Mouse (Mus musculus) lung, embryonic 15.5 days (tissue): Measurements from ENCODE around the gene Ttll10. TPM values are rescaled to one million over a fixed set of nuclear protein-coding genes. Genes with fewer than 3 reads are reported as not detected.
A peak's percentile ranks its signal among the peaks of the same experiment; 100 is the strongest.

Experiments
- ATAC-seq: fragments of 200-750 bp; cut with Nextera tagmentation; 2 replicates; pipeline ENCODE4 v1.8.0; 2017; ENCODE audit warnings: moderate number of reproducible peaks, borderline replicate concordance; ENCODE audit not compliant: low FRiP score, low TSS enrichment; ENCODE audit errors: extremely low read depth
- H3K27ac ChIP-seq: fragments of 300-500 bp; sonication (generic); 2 replicates; pipeline ENCODE4 v1.5.1; 2015; ENCODE audit warnings: moderate library complexity, mild to moderate bottlenecking, inconsistent platforms
- H3K27me3 ChIP-seq: fragments of 300-500 bp; sonication (generic); 2 replicates; pipeline ENCODE4 v1.6.1; 2015; ENCODE audit warnings: inconsistent platforms
- H3K36me3 ChIP-seq: fragments of 300-500 bp; sonication (generic); 2 replicates; pipeline ENCODE4 v1.6.1; 2015; ENCODE audit warnings: inconsistent platforms
- H3K4me1 ChIP-seq: fragments of 300-500 bp; sonication (generic); 2 replicates; pipeline ENCODE4 v1.6.1; 2015; ENCODE audit warnings: inconsistent platforms
- H3K4me2 ChIP-seq: fragments of 300-500 bp; sonication (generic); 2 replicates; pipeline ENCODE4 v1.6.1; 2015; ENCODE audit warnings: inconsistent platforms, mild to moderate bottlenecking, moderate library complexity
- H3K4me3 ChIP-seq: fragments of 300-500 bp; sonication (generic); 2 replicates; pipeline ENCODE4 v1.5.1; 2015; ENCODE audit warnings: mild to moderate bottlenecking, inconsistent platforms
- H3K9ac ChIP-seq: fragments of 300-500 bp; sonication (generic); 2 replicates; pipeline ENCODE4 v1.6.1; 2015; ENCODE audit warnings: inconsistent platforms
- H3K9me3 ChIP-seq: fragments of 300-500 bp; sonication (generic); 2 replicates; pipeline ENCODE4 v1.6.1; 2016; ENCODE audit warnings: inconsistent platforms
- WGBS: fragments of 180-500 bp; shearing (Covaris S2); methylation state at CpG from one replicate; pipeline ENCODE4 v1.1.7; 2015; 5-methylcytosine and 5-hydroxymethylcytosine counted together
- polyA plus RNA-seq: library from polyadenylated mRNA; unstranded; fragments of >200 nt; fragmentation: Nextera tagmentation; extraction: Ambion mirVana; gene quantifications from 2 replicates; pipeline ENCODE4 v1.2.1, GENCODE M21; 2015

Gene Ttll10
- polyA plus RNA-seq = 2.9 TPM in 2 replicates

DNA sequence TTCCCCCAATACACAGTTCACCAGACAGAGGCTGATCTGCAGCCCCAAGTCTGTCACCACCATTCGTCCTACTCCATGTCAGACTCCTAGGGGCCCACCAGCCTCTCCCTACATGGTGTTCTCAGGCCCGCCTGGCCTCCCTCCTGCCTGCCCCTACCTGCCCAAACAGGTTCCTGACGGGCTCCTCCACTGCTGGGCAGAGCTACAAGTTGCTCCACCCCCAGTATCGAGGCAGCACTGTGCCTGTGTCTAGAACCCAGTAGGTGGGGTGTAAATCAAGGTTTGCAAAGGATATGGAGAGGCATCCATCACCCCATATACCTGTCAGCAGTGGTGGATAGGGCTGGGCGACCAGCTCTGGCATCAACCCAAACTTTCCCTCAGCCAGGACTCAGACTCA is at the start of gene Ttll10:
TSS of gene Ttll10 (minus strand) at position 154 of the 400 bp plus-strand sequence.
- Histone ChIP-seq H3K4me3 (peak within 1 kb of the TSS; percentile 46), H3K9ac (peak within 1 kb of the TSS; percentile 55), H3K4me1 (peaks cover 19% of the 10 kb centered on the region; the same call in 1 of the 2 replicates), H3K27me3 (no peaks in the 10 kb centered on the region), H3K27ac (peak within 1 kb of the TSS; percentile 96), H3K9me3 (no peaks in the 10 kb centered on the region), H3K4me2 (peak within 1 kb of the TSS; percentile 49), H3K36me3 (no peaks in the 10 kb centered on the region)
- peak; percentile 83 for ATAC-seq
- 30% methylated on average over 5 of the region's 5 CpGs for WGBS

DNA sequence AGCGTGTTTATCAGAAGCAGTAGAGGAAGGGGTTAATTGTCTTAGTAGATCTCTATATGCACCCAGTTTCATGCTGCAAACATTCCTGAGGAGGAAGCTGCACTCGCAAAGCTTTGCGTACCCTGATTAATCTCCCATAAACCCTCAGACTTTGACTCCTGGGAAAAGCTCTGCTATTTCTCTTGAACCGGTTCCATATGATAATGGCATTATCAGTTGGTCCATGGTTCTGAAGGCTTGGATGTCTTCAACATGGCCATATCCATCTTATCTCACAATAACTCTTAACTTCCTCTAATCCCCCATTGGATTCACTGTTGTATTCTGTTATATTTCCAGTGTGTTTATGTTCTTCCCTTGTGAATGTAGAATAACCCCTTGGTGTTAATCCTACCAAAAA is 44.1 kb upstream of the Ttll10 start:
- Histone ChIP-seq H3K9ac (no peak overlapping the region), H3K27ac (no peak overlapping the region), H3K4me2 (no peak overlapping the region), H3K36me3 (no peaks in the 10 kb centered on the region), H3K27me3 (no peaks in the 10 kb centered on the region), H3K4me3 (no peak overlapping the region), H3K4me1 (0 out of 2 replicates have a peak, but pooled peaks cover 3% of the 10 kb centered on the region), H3K9me3 (no peaks in the 10 kb centered on the region)
- 67% methylated on average over 4 of the region's 4 CpGs for WGBS
- no peak for ATAC-seq

DNA sequence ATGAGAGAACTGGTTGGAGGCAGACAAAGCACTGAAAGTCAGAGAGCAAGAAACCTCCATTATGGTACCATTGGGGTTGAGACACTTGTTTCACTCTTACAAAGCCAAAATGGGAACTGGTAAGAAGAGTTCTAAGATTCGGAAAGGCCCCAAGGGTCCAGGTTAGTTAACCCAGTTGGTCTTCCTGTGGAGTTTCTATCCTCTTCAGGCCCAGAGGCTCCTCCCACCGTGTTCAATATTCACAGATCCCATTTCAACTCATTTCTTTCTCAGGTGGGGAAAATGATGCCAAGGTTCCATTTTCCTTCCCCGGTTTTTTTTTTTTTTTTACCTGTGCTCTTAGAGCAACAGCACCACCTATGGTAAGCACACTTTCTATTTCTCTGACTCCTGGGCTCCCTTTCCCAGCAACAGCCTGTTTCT is 42.3 kb upstream of the Ttll10 start:
- H3K4me3 ChIP-seq = no peak overlapping the region
- WGBS = 42% methylated on average over 3 of the region's 3 CpGs
- no peak overlapping the region for H3K4me2 ChIP-seq
- H3K27ac ChIP-seq = no peak overlapping the region
- ATAC-seq = no peak
- H3K9me3 ChIP-seq = no peaks in the 10 kb centered on the region
- no peak overlapping the region for H3K9ac ChIP-seq
- no peaks in the 10 kb centered on the region for H3K27me3 ChIP-seq
- H3K4me1 ChIP-seq = no peaks in the 10 kb centered on the region
- H3K36me3 ChIP-seq = no peaks in the 10 kb centered on the region

DNA sequence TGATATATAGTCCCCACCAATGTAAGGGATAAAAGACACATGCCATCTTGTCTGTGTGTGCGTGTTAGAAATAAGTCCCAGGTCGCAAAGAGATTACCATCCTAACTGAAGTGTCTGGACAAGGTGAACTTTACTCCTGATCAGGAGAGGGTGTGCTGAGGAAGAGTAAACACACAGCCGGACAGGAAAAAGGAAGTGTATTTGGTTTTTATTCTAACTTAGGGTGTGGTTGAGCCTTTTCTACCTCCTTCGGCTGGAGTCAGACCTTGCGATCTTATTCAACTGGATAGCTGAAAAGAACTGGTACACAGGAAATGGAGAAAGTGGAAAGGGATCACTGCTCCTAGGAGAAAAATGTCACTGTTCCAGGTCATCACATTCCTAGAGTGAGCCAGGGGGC is 41.3 kb upstream of the Ttll10 start:
- Histone ChIP-seq H3K4me1 (no peaks in the 10 kb centered on the region), H3K4me2 (no peak overlapping the region), H3K4me3 (no peak overlapping the region), H3K9me3 (no peaks in the 10 kb centered on the region), H3K36me3 (no peaks in the 10 kb centered on the region), H3K9ac (no peak overlapping the region), H3K27ac (no peak overlapping the region), H3K27me3 (no peaks in the 10 kb centered on the region)
- ATAC-seq = no peak
- WGBS = 66% methylated on average over 5 of the region's 5 CpGs

DNA sequence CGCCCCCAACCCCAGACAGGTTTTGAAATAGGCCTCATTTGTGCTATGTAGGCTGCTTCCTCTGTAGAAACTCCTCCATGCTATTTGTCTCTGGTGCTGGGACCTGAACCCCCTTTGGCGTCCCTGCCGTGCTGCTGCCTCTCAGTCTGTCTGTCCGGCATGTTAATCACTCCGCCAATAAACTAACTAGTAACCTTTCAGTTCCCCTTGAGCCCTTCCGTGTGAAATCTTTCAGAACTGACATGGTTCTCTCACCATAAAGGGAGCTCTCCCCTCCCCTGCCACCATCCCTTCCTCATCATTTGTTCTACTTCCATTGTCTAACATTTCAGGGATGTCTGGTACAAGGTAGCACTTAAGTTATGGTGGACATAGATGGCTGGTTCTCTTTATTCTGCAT is 40.2 kb upstream of the Ttll10 start:
- Histone ChIP-seq H3K4me1 (no peaks in the 10 kb centered on the region), H3K27ac (no peak overlapping the region), H3K4me3 (no peak overlapping the region), H3K4me2 (no peak overlapping the region), H3K9ac (no peak overlapping the region), H3K36me3 (no peaks in the 10 kb centered on the region), H3K27me3 (no peaks in the 10 kb centered on the region), H3K9me3 (no peaks in the 10 kb centered on the region)
- no peak for ATAC-seq
- WGBS = 70% methylated on average over 6 of the region's 6 CpGs

DNA sequence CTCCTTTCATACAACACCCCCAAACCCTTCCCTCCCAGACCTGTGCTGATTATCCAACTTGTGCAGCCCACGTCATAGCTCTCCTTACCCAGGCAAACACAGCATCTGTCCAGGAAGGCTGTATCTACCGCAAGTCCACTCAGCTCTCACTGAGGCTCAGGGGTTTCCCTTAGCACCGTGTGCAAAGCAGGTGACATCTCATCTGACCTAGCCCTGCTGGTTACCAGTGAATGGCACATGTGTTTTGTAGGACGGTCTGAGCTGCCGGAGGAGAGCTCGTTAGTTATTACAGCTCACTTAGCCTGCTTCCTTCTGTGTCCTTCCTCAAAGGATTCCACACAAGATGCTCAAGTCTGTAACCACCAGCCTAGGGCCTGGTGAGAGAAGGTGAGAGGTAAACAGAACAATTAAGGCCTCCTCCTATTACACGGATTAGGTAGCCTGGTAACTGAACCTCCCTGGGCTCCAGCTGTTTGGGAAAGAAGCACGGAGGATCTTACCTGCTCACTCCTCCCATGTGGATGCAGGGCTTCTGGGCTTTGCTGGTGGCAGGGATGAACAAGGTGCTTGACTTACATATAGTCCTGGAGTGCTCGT is 38.7 kb upstream of the Ttll10 start:
- H3K36me3 ChIP-seq = no peaks in the 10 kb centered on the region
- H3K9me3 ChIP-seq = no peaks in the 10 kb centered on the region
- H3K27me3 ChIP-seq = no peaks in the 10 kb centered on the region
- H3K4me3 ChIP-seq = no peak overlapping the region
- no peak overlapping the region for H3K4me2 ChIP-seq
- WGBS = 46% methylated on average over 9 of the region's 9 CpGs
- ATAC-seq = no peak
- H3K27ac ChIP-seq = no peak overlapping the region
- no peaks in the 10 kb centered on the region for H3K4me1 ChIP-seq
- no peak overlapping the region for H3K9ac ChIP-seq

DNA sequence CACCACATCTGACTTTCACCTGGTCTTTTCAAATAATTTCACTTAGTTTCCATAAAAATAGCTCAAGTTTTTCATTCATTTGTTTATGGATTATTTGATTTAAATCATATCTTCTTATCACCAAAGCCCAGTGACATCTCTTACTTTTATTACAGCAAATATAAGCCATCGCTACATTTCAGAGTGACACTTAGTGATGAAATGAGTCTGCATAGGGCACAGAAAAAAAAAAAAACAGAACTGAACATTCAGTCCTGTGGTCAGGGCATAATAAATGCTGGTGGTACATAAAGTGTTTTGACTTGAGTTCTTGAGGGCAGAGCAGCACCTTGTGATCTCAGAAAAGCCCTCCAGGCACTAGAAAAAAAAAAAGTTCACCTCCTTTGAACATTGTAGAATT is 37.0 kb upstream of the Ttll10 start:
- no peak overlapping the region for H3K4me3 ChIP-seq
- WGBS = 85% methylated on average over 1 of the region's 1 CpGs
- no peaks in the 10 kb centered on the region for H3K27me3 ChIP-seq
- no peak overlapping the region for H3K27ac ChIP-seq
- H3K36me3 ChIP-seq = no peaks in the 10 kb centered on the region
- no peak overlapping the region for H3K4me2 ChIP-seq
- no peak for ATAC-seq
- H3K9ac ChIP-seq = no peak overlapping the region
- H3K4me1 ChIP-seq = no peaks in the 10 kb centered on the region
- no peaks in the 10 kb centered on the region for H3K9me3 ChIP-seq

DNA sequence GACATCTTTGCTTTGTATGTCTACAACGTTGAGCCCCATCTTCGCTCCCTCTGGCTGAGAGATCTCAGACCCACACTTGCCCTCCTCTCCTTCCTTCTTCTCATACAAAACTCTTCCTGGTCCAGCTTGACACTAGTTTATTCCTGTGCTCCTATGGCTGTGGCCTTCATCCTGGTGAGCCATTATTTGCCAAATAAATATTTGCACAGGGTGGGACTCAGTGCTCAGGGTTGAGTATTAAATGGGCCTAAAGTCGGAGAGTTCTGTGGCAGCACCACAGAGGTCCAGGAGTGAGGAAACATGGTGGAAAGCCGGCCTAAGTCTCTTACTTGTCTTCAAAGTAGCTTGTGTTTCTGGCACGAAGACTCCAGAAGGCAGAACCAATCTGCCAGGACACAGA is 34.5 kb upstream of the Ttll10 start:
- Histone ChIP-seq H3K27me3 (no peaks in the 10 kb centered on the region), H3K27ac (no peak overlapping the region), H3K4me1 (no peaks in the 10 kb centered on the region), H3K9me3 (no peaks in the 10 kb centered on the region), H3K9ac (no peak overlapping the region), H3K4me2 (no peak overlapping the region), H3K36me3 (no peaks in the 10 kb centered on the region), H3K4me3 (no peak overlapping the region)
- WGBS = 60% methylated on average over 5 of the region's 5 CpGs
- ATAC-seq = no peak

DNA sequence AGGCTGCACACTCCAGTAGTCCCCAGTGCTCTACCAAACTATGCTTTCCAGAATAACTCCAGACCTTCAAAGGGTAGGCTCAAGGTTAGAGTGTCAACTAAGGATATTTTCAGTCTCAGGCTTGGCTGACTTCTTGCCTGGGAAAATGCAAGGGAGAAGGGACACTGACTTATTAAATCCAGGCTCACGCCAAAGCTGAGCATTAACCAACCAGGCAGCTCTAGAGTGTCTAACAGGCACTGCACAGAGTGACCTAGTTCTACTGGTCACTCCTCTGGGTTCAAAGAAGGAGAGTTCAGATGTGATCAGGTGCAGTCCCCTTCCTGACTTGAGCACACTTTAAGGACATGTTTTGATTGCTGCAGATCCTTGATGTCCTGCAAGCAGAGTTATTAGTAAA is 33.6 kb upstream of the Ttll10 start:
- Histone ChIP-seq H3K9me3 (no peaks in the 10 kb centered on the region), H3K4me3 (no peak overlapping the region), H3K9ac (no peak overlapping the region), H3K4me1 (no peaks in the 10 kb centered on the region), H3K4me2 (no peak overlapping the region), H3K27ac (no peak overlapping the region), H3K27me3 (no peaks in the 10 kb centered on the region), H3K36me3 (no peaks in the 10 kb centered on the region)
- ATAC-seq = no peak
- 87% methylated on average over 1 of the region's 1 CpGs for WGBS

DNA sequence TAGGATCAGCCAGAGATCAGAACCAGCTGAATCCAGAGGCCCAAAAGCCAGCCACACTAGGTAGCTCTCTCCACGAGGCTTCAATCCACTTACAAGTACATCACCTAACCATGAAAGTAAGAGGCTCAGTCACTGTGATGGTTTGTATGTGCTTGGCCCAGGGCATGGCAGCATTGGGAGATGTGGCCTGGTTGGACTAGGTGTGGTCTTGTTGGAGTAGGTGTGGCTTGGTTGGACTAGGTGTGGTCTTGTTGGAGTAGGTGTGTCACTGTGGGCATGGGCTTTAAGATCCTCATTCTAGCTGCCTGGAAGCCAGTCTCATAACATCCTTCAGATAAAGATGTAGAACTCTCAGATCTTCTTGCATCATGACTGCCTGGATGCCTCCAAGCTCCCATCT is 32.0 kb upstream of the Ttll10 start:
- Histone ChIP-seq H3K9me3 (no peaks in the 10 kb centered on the region), H3K4me1 (no peaks in the 10 kb centered on the region), H3K27ac (no peak overlapping the region), H3K4me2 (no peak overlapping the region), H3K36me3 (no peaks in the 10 kb centered on the region), H3K4me3 (no peak overlapping the region), H3K27me3 (no peaks in the 10 kb centered on the region), H3K9ac (no peak overlapping the region)
- ATAC-seq = no peak
- WGBS = 55% methylated on average over 1 of the region's 1 CpGs

DNA sequence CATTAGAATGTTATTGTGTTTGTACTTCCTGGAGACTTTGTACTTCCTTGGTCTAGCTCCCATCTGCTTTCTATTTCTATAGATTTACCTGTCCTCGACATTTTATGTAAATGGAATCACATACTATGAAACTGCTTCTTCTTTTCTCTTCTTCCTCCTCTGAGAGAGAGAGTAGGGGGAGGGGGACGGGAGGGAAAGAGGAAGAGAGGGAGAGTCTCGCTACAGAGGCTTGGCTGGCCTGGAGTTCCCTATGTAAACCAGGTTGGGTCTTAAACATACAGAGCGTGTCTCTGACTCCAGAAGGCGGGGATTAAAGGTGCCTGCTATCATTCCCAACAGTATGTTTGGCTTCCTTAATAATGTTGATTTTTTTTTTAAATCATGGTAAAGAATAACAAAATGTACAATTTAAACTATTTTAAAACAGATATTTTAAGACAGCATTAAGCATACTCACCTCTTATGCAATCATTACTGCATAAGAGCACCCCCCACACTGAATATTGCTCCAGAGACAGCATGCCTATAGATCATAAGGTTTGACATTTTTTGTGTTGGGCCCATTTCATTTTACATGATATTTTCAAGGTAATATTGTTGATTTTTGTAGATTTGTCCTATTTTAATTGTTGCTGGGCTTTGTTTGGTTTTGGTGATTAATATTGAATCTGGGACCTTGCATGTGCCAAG is 28.3 kb upstream of the Ttll10 start:
- WGBS = 20% methylated on average over 5 of the region's 5 CpGs
- H3K36me3 ChIP-seq = no peaks in the 10 kb centered on the region
- peaks cover 11% of the 10 kb centered on the region; the same call in 1 of the 2 replicates for H3K4me1 ChIP-seq
- H3K9ac ChIP-seq = no peak overlapping the region
- H3K4me3 ChIP-seq = no peak overlapping the region
- ATAC-seq = no peak
- no peak overlapping the region for H3K27ac ChIP-seq
- H3K9me3 ChIP-seq = no peaks in the 10 kb centered on the region
- no peak overlapping the region for H3K4me2 ChIP-seq
- no peaks in the 10 kb centered on the region for H3K27me3 ChIP-seq

DNA sequence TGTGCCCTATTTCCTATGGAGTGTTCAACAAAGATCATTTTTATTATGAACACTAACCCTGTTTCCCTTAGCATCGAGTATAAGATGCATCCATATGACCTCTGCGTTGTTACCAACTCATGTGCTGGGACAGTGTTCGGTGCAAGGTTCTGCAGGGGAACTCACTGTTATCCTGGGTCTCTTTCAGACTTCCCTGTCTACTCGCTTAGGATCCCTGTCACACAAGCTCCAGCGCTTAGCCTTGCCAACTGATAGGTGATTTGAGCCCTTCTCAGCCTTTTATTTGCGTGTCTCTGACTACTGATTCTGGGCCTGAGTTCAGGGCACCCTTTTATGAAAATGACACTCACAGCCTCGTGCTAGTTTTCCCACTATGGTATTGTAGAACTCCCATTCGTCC is 26.0 kb upstream of the Ttll10 start:
- no peaks in the 10 kb centered on the region for H3K9me3 ChIP-seq
- no peak overlapping the region for H3K4me3 ChIP-seq
- peak overlapping the region; percentile 77 for H3K27ac ChIP-seq
- no peak overlapping the region for H3K4me2 ChIP-seq
- WGBS = 78% methylated on average over 8 of the region's 8 CpGs
- H3K27me3 ChIP-seq = no peaks in the 10 kb centered on the region
- H3K9ac ChIP-seq = no peak overlapping the region
- no peaks in the 10 kb centered on the region for H3K36me3 ChIP-seq
- peaks cover 12% of the 10 kb centered on the region; the same call in 1 of the 2 replicates for H3K4me1 ChIP-seq
- ATAC-seq = no peak
